Mouse (Mus musculus) hindlimb bud, embryonic 11.5 days (tissue): ENCODE measurements at regions not wholly inside any gene's neighbourhood (a gene's known extent, or its start where the extent isn't known, plus 50 kb on each side); places are given as distances from the start of the nearest gene placed in this dataset.

Experiments used
- DNase-seq: peaks from one replicate; pipeline ENCODE4 v3.0.0-alpha.2; 2012; ENCODE audit warnings: low read depth, low spot score; ENCODE audit errors: extremely low spot score

GRCm38 (mm10) chr8:77774551-77775335 lies 50.5 kb upstream of the Ednra start:
- no peak for DNase-seq

- no peak for DNase-seq
Measured at GRCm38 (mm10) chr8:77775526-77775925, 51.3 kb upstream of the Ednra start.

GRCm38 (mm10) chr8:77777597-77777996 lies 53.3 kb upstream of the Ednra start:
- DNase-seq: no peak

- DNase-seq: no peak
Measured at GRCm38 (mm10) chr8:77785676-77786255, 61.5 kb upstream of the Ednra start.

- DNase-seq: no peak
Measured at GRCm38 (mm10) chr8:77794911-77795310, 70.6 kb upstream of the Ednra start.

- no peak for DNase-seq
Measured at GRCm38 (mm10) chr8:77803147-77803903, 79.1 kb upstream of the Ednra start.

- no peak for DNase-seq
Measured at GRCm38 (mm10) chr8:77804536-77804935, 80.3 kb upstream of the Ednra start.

GRCm38 (mm10) chr8:77804956-77805355 lies 80.7 kb upstream of the Ednra start:
- DNase-seq: no peak

GRCm38 (mm10) chr8:77805657-77806056 lies 81.4 kb upstream of the Ednra start:
- DNase-seq: no peak

- DNase-seq: peak; percentile 52
Measured at GRCm38 (mm10) chr8:77814796-77815647, 90.8 kb upstream of the Ednra start.

- DNase-seq: peak; percentile 46
Measured at GRCm38 (mm10) chr8:77815648-77815971, 91.3 kb upstream of the Ednra start.

- DNase-seq: no peak
Measured at GRCm38 (mm10) chr8:77816217-77816616, 92.0 kb upstream of the Ednra start.

- no peak for DNase-seq
Measured at GRCm38 (mm10) chr8:77825786-77826185, 101.5 kb upstream of the Ednra start.

- DNase-seq: no peak
Measured at GRCm38 (mm10) chr8:77826255-77826654, 102.0 kb upstream of the Ednra start.

- DNase-seq: no peak
Measured at GRCm38 (mm10) chr8:77828079-77828478, 103.8 kb upstream of the Ednra start.

- peak; percentile 89 for DNase-seq
Measured at GRCm38 (mm10) chr8:77829126-77829748, 105.0 kb upstream of the Ednra start.

GRCm38 (mm10) chr8:77829764-77830163 lies 105.5 kb upstream of the Ednra start:
- no peak for DNase-seq

- no peak for DNase-seq
Measured at GRCm38 (mm10) chr8:77834283-77834682, 110.0 kb upstream of the Ednra start.

GRCm38 (mm10) chr8:77836902-77837489 lies 112.7 kb upstream of the Ednra start:
- no peak for DNase-seq

GRCm38 (mm10) chr8:77842392-77843139 lies 118.3 kb upstream of the Ednra start:
- no peak for DNase-seq
